Comparison of ENCODE assay signal across 13 mouse cellular contexts in the genomic region with DNA sequence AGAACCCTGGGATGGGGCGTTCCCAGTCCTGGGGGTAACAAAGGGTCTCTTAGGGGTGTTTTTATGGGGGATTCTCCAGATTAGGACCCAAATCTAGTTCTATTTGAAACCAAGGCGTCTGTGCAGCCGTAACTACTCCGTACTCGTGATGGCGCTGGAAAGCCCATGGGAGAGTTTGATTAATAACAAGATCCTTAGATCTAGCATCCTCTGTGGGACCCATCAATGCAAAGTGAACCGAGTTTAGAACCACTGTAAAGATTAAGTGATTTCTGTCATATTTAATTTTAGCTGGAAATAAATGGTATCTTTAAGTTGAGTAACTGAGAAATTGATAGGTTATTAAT. TPM values are rescaled to one million over a fixed set of nuclear protein-coding genes. Genes with fewer than 3 reads are reported as not detected.
DNase-seq lines count a peak whose midpoint lies in the region; ATAC-seq and TF ChIP-seq lines count a peak whose summit lies in the region.
"Had no signal": no experiment of that assay in that cellular context is flagged by ENCODE, and none has a peak within 500 bp of the region (broad histone marks: within the 10 kb centered on the region; RNA-seq: fewer than 3 reads in every experiment).

No protein-coding gene starts in this region.

- H3K4me3 ChIP-seq in lung, embryonic 14.5 days (ENCODE audit: low read depth, low read length): no peak overlapping the region
- no peak overlapping the region for H3K4me3 ChIP-seq in forebrain, embryonic 15.5 days
- H3K4me3 ChIP-seq in hindbrain, postnatal 0 days (ENCODE audit: low read length): peak overlapping the region; percentile 17; the same call in 1 of the 2 replicates
- H3K4me3 ChIP-seq in midbrain, embryonic 16.5 days (ENCODE audit: low read depth, low read length): no peak overlapping the region
- H3K4me3 ChIP-seq in heart, adult 2 months: no peak overlapping the region

- no peaks in the 10 kb centered on the region for H3K27me3 ChIP-seq in lung, embryonic 14.5 days (ENCODE audit: insufficient read depth, low read length)
- H3K27me3 ChIP-seq in forebrain, embryonic 15.5 days: no peaks in the 10 kb centered on the region
- H3K27me3 ChIP-seq in hindbrain, postnatal 0 days (ENCODE audit: insufficient read depth, low read length): no peaks in the 10 kb centered on the region
- H3K27me3 ChIP-seq in midbrain, embryonic 16.5 days (ENCODE audit: control insufficient read depth, insufficient read depth, low read depth, low read length): no peaks in the 10 kb centered on the region
- H3K27me3 ChIP-seq in heart, adult 2 months (ENCODE audit: control insufficient read depth, insufficient read depth, low read length): no peaks in the 10 kb centered on the region

- H3K4me2 ChIP-seq in lung, embryonic 14.5 days: no peak overlapping the region; the same call in 1 of the 2 replicates
- peak overlapping the region; percentile 45; the same call in 1 of the 2 replicates for H3K4me2 ChIP-seq in forebrain, embryonic 15.5 days (replicated peaks)
- H3K4me2 ChIP-seq in hindbrain, postnatal 0 days (ENCODE audit: low read depth, low read length): peak overlapping the region; percentile 51
- peak overlapping the region; percentile 65 for H3K4me2 ChIP-seq in midbrain, embryonic 16.5 days (ENCODE audit: low read length)

- TF ChIP-seq POLR2A in heart, adult 2 months (IDR thresholded peaks at IDR 0.05; ENCODE audit: insufficient read depth, low read depth, low read length): no peak

- TF ChIP-seq CTCF in lung, embryonic 14.5 days (IDR thresholded peaks at IDR 0.05; ENCODE audit: low read depth): no peak
- no peak for TF ChIP-seq CTCF in hindbrain, postnatal 0 days (IDR thresholded peaks at IDR 0.05; ENCODE audit: low read depth)
- TF ChIP-seq CTCF in heart, adult 2 months (IDR thresholded peaks at IDR 0.05): no peak

- H3K27ac ChIP-seq in lung, embryonic 14.5 days (ENCODE audit: low read depth): no peak overlapping the region
- no peak overlapping the region for H3K27ac ChIP-seq in forebrain, embryonic 15.5 days (replicated peaks)
- no peak overlapping the region for H3K27ac ChIP-seq in hindbrain, postnatal 0 days
- 0 out of 2 replicates have a peak overlapping the region, but pooled peaks have one; percentile 54 for H3K27ac ChIP-seq in midbrain, embryonic 16.5 days (ENCODE audit: low read length)
- H3K27ac ChIP-seq in heart, adult 2 months: no peak overlapping the region
- H3K27ac ChIP-seq: liver, embryonic 14.5 days had no signal

- H3K4me1 ChIP-seq in lung, embryonic 14.5 days (ENCODE audit: insufficient read depth): no peaks in the 10 kb centered on the region
- H3K4me1 ChIP-seq in forebrain, embryonic 15.5 days: no peaks in the 10 kb centered on the region
- H3K4me1 ChIP-seq in hindbrain, postnatal 0 days (ENCODE audit: insufficient read depth, low read length): no peaks in the 10 kb centered on the region
- peaks cover 4% of the 10 kb centered on the region; the same call in 1 of the 2 replicates for H3K4me1 ChIP-seq in midbrain, embryonic 16.5 days (ENCODE audit: control insufficient read depth, insufficient read depth, low read length)
- H3K4me1 ChIP-seq in heart, adult 2 months (ENCODE audit: control insufficient read depth, insufficient read depth, low read length): peaks cover 1% of the 10 kb centered on the region; the same call in 1 of the 2 replicates

- peak; percentile 25 for DNase-seq in lung, embryonic 14.5 days
- DNase-seq in lung, postnatal 25 days (ENCODE audit: low spot score): no peak
- DNase-seq in hindbrain, postnatal 0 days (ENCODE audit: low spot score): peak; percentile 7
- no peak for DNase-seq in Muller cell, postnatal 12 days (ENCODE audit: inconsistent ontology term)
- no peak for DNase-seq in layer of hippocampus, postnatal 14 days (ENCODE audit: low spot score in 2 of 2)
- no peak for DNase-seq in heart, adult 2 months

- H3K9me3 ChIP-seq in lung, embryonic 14.5 days (ENCODE audit: low read depth, low read length): no peaks in the 10 kb centered on the region
- no peaks in the 10 kb centered on the region for H3K9me3 ChIP-seq in forebrain, embryonic 15.5 days
- H3K9me3 ChIP-seq in hindbrain, postnatal 0 days (ENCODE audit: low read length): no peaks in the 10 kb centered on the region
- H3K9me3 ChIP-seq in midbrain, embryonic 16.5 days (replicated peaks; ENCODE audit: control insufficient read depth, low read length, poor library complexity, severe bottlenecking): no peaks in the 10 kb centered on the region

- peak; percentile 44; the same call in 1 of the 2 replicates for ATAC-seq in lung, embryonic 14.5 days (ENCODE audit: insufficient read depth)
- ATAC-seq in forebrain, embryonic 15.5 days (replicated peaks): 0 out of 2 replicates have a peak, but pooled peaks have one; percentile 4
- peak; percentile 24; the same call in 1 of the 2 replicates for ATAC-seq in hindbrain, postnatal 0 days
- ATAC-seq in midbrain, embryonic 16.5 days: peak; percentile 49; the same call in 1 of the 2 replicates

- H3K79me2 ChIP-seq in heart, adult 2 months (replicated peaks; ENCODE audit: control insufficient read depth, insufficient read depth, low read length): no peaks in the 10 kb centered on the region

- no peaks in the 10 kb centered on the region for H3K36me3 ChIP-seq in lung, embryonic 14.5 days (ENCODE audit: insufficient read depth)
- no peaks in the 10 kb centered on the region for H3K36me3 ChIP-seq in forebrain, embryonic 15.5 days
- no peaks in the 10 kb centered on the region for H3K36me3 ChIP-seq in hindbrain, postnatal 0 days (ENCODE audit: insufficient read depth, low read length)
- no peaks in the 10 kb centered on the region for H3K36me3 ChIP-seq in midbrain, embryonic 16.5 days (ENCODE audit: control insufficient read depth, insufficient read depth, low read length)
- no peaks in the 10 kb centered on the region for H3K36me3 ChIP-seq in heart, adult 2 months (ENCODE audit: control insufficient read depth, insufficient read depth, low read length)

- no peak overlapping the region for H3K9ac ChIP-seq in lung, embryonic 14.5 days
- peak overlapping the region; percentile 48 for H3K9ac ChIP-seq in forebrain, embryonic 15.5 days (replicated peaks)
- no peak overlapping the region; the same call in 1 of the 2 replicates for H3K9ac ChIP-seq in hindbrain, postnatal 0 days (replicated peaks; ENCODE audit: low read length)
- H3K9ac ChIP-seq in midbrain, embryonic 16.5 days (ENCODE audit: low read depth, low read length): no peak overlapping the region; the same call in 1 of the 2 replicates
- no peak overlapping the region for H3K9ac ChIP-seq in heart, adult 2 months (ENCODE audit: low read depth, low read length)
- H3K9ac ChIP-seq: liver, embryonic 14.5 days had no signal

- intact Hi-C loops in heart, adult 2 months (cut with DNase I): loop anchor here (1.0 to 10.0 kb wide), 4 partner anchors 207 to 706 kb away; no protein-coding TSS in a partner anchor

- TF ChIP-seq EP300 in heart, adult 2 months (IDR thresholded peaks at IDR 0.05; ENCODE audit: insufficient read depth, low read depth, low read length): no peak

- 75% methylated on average over 7 of the region's 7 CpGs for WGBS in lung, embryonic 14.5 days
- 79% methylated on average over 7 of the region's 7 CpGs for WGBS in forebrain, embryonic 15.5 days
- 69% methylated on average over 7 of the region's 7 CpGs for WGBS in hindbrain, postnatal 0 days
- WGBS in midbrain, embryonic 16.5 days: 64% methylated on average over 7 of the region's 7 CpGs
- 68% methylated on average over 7 of the region's 7 CpGs for WGBS in heart, adult 2 months

RNA-seq across cellular contexts. Expression of gene 4930579F01Rik, which starts 5.1 kb away (rescaled TPM):
- 0.37 TPM in 1 of 2 replicates, not detected in the other for polyA plus RNA-seq in lung, embryonic 14.5 days (2014; fragmentation: Nextera tagmentation; extraction: Ambion mirVana)
- polyA plus RNA-seq in forebrain, embryonic 15.5 days (2015; fragmentation: Nextera tagmentation; extraction: Ambion mirVana): not detected in 2 replicates
- not detected in 2 replicates for total RNA-seq in hindbrain, postnatal 0 days (2014; rRNA removed)
- 0.09 TPM in 1 of 2 replicates, not detected in the other for polyA plus RNA-seq in hindbrain, postnatal 0 days (2015; fragmentation: Nextera tagmentation; extraction: Ambion mirVana)
- not detected in 2 replicates for polyA plus RNA-seq in midbrain, embryonic 16.5 days (2015; fragmentation: Nextera tagmentation; extraction: Ambion mirVana)
- not detected for total RNA-seq in layer of hippocampus, postnatal 14 days (2021)
- not detected for total RNA-seq in heart, adult 2 months (2021)
- 0.06 TPM in 1 of 2 replicates, not detected in the other for polyA plus RNA-seq in heart, adult 2 months (2012; rRNA removed)
- total RNA-seq: adrenal gland, postnatal 4 days; gastrocnemius, adult 8-10 months; left cerebral cortex, adult 8-10 months had no signal
- polyA plus RNA-seq: heart, embryonic 16.5 days; liver, embryonic 14.5 days had no signal

RNA-seq across cellular contexts. Expression of gene Adh7, which starts 18.9 kb away (rescaled TPM):
- polyA plus RNA-seq in lung, embryonic 14.5 days (2014; fragmentation: Nextera tagmentation; extraction: Ambion mirVana): 0.30 and 0.55 TPM in 2 replicates
- polyA plus RNA-seq in forebrain, embryonic 15.5 days (2015; fragmentation: Nextera tagmentation; extraction: Ambion mirVana): 0.15 and 1.1 TPM in 2 replicates
- 0.22 and 0.37 TPM in 2 replicates for total RNA-seq in hindbrain, postnatal 0 days (2014; rRNA removed)
- polyA plus RNA-seq in hindbrain, postnatal 0 days (2015; fragmentation: Nextera tagmentation; extraction: Ambion mirVana): 0.70 and 1.2 TPM in 2 replicates
- 1.3 and 1.6 TPM in 2 replicates for polyA plus RNA-seq in midbrain, embryonic 16.5 days (2015; fragmentation: Nextera tagmentation; extraction: Ambion mirVana)
- under 1 TPM in 1 of 2 experiments, not detected in 1; 0.09 TPM for total RNA-seq in layer of hippocampus, postnatal 14 days (2021)
- under 1 TPM in 1 of 2 experiments, not detected in 1; 0.73 TPM for total RNA-seq in heart, adult 2 months (2021)
- polyA plus RNA-seq in heart, adult 2 months (2012; rRNA removed): 0.15 and 1.4 TPM in 2 replicates

RNA-seq across cellular contexts. Expression of gene Mttp, which starts 53.9 kb away (rescaled TPM):
- polyA plus RNA-seq in lung, embryonic 14.5 days (2014; fragmentation: Nextera tagmentation; extraction: Ambion mirVana): 6.8 and 6.9 TPM in 2 replicates
- polyA plus RNA-seq in forebrain, embryonic 15.5 days (2015; fragmentation: Nextera tagmentation; extraction: Ambion mirVana): 8.6 and 8.7 TPM in 2 replicates
- 3.3 and 4.5 TPM in 2 replicates for total RNA-seq in hindbrain, postnatal 0 days (2014; rRNA removed)
- polyA plus RNA-seq in hindbrain, postnatal 0 days (2015; fragmentation: Nextera tagmentation; extraction: Ambion mirVana): 6.3 and 6.6 TPM in 2 replicates
- 10.2 and 10.3 TPM in 2 replicates for polyA plus RNA-seq in midbrain, embryonic 16.5 days (2015; fragmentation: Nextera tagmentation; extraction: Ambion mirVana)
- total RNA-seq in layer of hippocampus, postnatal 14 days (2021): 1 to 10 TPM; 4.5 to 5.0 TPM
- total RNA-seq in heart, adult 2 months (2021): 1 to 10 TPM; 5.9 to 6.9 TPM
- 2.0 and 3.0 TPM in 2 replicates for polyA plus RNA-seq in heart, adult 2 months (2012; rRNA removed)

RNA-seq across cellular contexts. Expression of gene Trmt10a, which starts 55.4 kb away (rescaled TPM):
- 13.8 and 14.2 TPM in 2 replicates for polyA plus RNA-seq in lung, embryonic 14.5 days (2014; fragmentation: Nextera tagmentation; extraction: Ambion mirVana)
- 7.0 and 7.5 TPM in 2 replicates for polyA plus RNA-seq in forebrain, embryonic 15.5 days (2015; fragmentation: Nextera tagmentation; extraction: Ambion mirVana)
- 2.8 and 3.1 TPM in 2 replicates for total RNA-seq in hindbrain, postnatal 0 days (2014; rRNA removed)
- polyA plus RNA-seq in hindbrain, postnatal 0 days (2015; fragmentation: Nextera tagmentation; extraction: Ambion mirVana): 8.7 and 9.3 TPM in 2 replicates
- 6.9 and 7.9 TPM in 2 replicates for polyA plus RNA-seq in midbrain, embryonic 16.5 days (2015; fragmentation: Nextera tagmentation; extraction: Ambion mirVana)
- total RNA-seq in layer of hippocampus, postnatal 14 days (2021): 1 to 10 TPM; 5.1 to 7.9 TPM
- total RNA-seq in heart, adult 2 months (2021): 1 to 10 TPM; 3.2 to 3.8 TPM
- 0.47 and 1.3 TPM in 2 replicates for polyA plus RNA-seq in heart, adult 2 months (2012; rRNA removed)

Comparison
In these comparisons a context has a peak if more than half of its experiments do, and no peak if none do; other contexts are left out.
1. DNase-seq: peak in lung, embryonic 14.5 days (single experiment) and hindbrain, postnatal 0 days (single experiment); none in lung, postnatal 25 days (single experiment), Muller cell, postnatal 12 days (single experiment), layer of hippocampus, postnatal 14 days (0 of 2) and heart, adult 2 months (0 of 2).
2. Peak in every context shown above with its lines, with median percentiles within 50 percentile points of each other: ATAC-seq.